Mouse (Mus musculus) lung, postnatal 36 days (tissue): ENCODE measurements at regions not wholly inside any gene's neighbourhood (a gene's known extent, or its start where the extent isn't known, plus 50 kb on each side); places are given as distances from the start of the nearest gene placed in this dataset.
A peak's percentile ranks its signal among the peaks of the same experiment; 100 is the strongest.
"Not testable (repeated sequence)": the region's sequence is repeated elsewhere in the genome, so short reads cannot be mapped to it uniquely, and the experiment has no call there.

ENCODE experiments used
- DNase-seq: peaks from one replicate; pipeline ENCODE4 v3.0.0; 2022; ENCODE audit warnings: mixed read lengths

DNA sequence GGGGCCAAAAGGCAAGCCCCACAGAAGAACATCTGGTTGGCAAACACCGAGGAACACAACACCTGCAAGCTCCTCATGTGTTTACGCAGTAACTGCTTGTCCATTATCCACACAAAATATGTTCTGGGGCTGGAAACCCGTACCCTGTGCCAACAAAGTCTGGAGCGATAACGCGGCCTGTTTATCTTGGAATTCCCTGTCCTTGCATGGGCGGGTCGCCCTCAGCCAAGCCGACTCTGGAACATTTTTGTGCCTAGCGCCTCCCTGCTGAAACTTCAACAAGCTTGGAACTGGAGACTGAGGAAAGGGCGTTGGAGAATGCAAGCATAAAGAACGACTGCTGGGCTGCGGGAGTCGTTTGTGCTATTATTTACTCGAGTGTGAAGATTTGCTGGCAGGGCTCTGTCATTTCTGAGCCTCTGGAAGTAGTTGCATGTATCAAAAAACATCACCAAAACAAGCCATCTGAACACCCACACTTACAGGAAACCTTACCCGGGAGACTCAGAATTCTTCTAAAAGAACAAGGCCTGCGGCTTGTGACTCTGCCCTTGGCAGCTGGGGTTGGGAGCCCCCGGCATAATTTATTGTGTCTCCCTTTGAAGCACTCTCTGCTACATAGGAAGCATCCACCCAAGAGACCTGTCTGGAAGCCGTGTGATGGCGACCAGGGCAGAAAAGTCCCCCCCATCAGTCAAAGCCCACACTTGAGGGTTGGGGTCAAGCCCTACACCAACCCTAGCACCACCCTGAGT is 338.3 kb upstream of the Rgma start:
- DNase-seq = peak; percentile 78

DNA sequence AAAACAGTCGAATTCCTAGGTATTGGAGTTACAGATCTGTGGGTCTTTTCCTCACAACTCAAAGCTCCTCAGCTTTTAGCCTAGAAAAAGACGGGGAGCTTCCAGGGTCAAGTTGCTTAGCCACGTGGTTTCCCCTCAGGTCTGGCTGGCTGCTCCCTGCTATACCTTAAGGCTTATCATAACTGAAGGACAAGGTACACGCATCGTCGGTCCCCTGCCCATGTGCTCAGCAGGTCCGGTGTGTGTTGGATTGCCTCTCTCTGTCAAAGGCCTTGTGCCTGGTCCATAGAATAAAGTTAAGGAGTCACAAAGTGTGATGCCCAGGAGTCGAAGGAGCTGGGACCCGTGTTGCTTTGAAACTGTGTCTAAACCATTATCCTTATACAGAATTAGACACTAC is 337.7 kb upstream of the Rgma start:
- DNase-seq = no peak

DNA sequence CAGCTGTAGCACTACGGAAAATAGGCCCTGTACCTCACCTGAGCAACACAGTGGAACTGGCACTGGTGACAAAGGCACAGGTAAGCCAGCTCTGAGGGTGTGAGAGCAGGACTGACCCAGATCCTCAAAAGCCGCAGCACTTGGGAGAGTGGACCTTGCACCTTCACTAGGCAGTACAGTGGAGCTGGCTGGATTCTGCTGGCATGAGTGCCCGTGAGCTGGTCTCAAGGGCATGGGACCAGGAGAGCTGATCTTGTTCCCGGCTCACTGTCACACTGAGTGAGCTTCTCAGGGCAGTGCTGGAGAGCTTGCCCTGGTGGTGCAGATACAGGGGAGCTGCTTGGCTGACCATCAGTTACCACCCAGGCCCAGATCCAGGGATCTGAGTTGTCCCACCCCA is 335.4 kb upstream of the Rgma start:
- no peak for DNase-seq

DNA sequence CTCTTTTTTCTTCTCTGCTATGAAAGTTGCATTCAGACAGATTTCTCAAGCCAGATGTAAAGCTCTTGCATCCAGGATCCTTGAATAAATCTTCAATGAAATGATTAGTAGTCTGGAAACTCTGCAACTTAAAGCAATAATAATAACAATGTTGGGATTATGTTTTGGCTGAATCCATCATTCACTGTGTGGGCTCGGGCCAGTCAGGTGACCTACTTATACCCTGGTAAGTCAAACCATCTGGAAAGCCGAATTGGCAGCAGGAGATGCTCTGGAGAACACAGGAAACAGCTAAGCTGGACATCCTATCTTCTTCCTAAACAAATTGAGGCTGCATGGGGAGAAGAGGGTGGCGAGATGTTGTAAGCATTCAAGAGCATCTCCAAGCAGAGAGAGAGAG is 331.0 kb upstream of the Rgma start:
- no peak for DNase-seq

DNA sequence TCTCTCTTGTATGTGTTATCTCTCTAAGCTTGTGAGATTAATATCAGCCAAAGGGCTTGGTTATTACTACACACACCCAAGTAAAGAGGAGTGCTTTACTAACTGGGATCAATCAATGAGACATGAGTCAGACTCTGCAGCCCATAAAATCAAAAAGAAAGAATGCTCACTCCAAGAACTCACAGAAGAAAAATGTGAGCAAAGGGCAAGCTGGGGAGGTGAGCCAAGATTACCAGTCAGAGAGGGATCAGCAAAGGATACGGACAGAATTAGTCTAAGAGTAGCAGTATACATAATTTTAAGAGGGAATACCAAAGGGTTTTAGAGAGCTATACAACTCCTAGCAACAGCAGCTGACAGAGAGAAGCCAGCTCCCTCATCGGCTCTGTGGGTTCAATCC is 319.4 kb upstream of the Rgma start:
- no peak for DNase-seq

DNA sequence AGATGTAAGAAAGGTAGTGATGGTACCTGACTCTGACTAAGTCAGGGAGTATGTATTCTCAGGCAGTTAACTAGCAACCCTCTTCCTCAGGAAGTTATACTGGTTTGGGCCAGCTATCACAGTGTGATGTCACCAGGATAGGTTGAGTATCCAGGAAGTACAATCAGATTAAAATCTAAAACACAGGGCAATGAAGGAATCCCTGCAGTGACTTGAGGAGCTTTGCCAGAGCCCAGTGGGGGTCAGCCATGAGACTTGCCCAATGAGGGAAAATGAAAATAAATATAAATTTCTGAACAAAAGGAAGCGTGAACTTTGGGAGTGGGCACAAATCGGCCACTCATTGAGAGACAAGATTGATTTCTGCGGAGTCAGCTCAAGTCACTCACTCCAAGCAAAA is 311.8 kb upstream of the Rgma start:
- DNase-seq = no peak

DNA sequence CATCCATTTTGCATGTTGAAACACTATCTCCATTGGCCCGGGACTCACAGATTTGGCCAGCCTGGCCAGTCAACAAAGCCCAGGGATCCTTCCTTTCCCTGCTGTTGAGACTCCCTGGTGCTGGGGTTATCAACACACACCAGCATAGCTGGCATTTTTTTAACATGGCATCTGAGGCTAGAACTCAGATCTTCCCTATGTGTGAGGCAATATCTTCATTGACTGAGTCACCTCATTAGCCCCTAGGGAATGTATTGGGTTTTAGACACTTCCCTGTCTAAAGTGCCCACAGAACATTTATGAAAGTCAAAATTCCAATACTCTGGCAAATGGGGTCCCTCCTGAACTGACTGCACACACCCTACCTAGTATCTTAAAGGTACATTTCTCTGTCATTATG is 306.8 kb upstream of the Rgma start:
- no peak for DNase-seq

DNA sequence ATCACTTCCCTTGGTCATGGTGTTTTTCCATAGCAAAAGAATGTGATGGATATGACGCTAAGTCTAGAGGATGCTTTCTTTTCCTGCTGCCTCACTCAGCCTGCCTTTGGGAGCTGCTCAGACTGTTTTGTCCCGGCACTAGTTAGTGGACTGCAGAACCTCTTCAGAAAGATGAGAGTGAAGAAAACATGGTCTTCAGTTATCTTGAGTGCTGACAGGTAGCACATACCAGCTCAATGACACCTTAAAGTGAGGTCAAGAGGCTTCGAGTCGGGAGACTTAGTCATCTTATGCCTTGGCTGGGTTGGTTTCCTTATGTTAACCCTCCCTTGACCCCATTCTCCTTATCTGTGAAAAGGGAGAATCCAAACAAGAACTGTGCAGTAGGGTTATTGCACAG is 306.0 kb upstream of the Rgma start:
- DNase-seq = peak; percentile 7

DNA sequence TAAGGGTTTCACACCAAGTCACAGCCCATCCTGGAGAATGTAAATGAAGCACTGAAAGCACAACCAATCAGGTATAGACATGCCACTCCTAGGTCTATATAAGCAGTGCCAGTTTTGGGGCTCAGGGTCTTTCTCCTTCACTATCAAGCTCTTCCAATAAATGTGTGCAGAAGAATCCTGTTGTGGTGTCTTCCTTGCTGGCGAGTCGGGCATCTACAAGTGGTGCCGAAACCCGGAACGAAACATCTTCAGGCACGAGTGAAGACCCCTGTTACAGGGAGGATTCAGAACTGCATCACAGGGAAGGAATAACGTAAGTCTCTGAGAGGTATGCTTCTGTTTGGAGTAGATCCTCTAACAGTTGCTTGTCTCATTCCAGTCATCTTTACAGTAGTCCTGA is 299.9 kb upstream of the Rgma start:
- not testable (repeated sequence) for DNase-seq

DNA sequence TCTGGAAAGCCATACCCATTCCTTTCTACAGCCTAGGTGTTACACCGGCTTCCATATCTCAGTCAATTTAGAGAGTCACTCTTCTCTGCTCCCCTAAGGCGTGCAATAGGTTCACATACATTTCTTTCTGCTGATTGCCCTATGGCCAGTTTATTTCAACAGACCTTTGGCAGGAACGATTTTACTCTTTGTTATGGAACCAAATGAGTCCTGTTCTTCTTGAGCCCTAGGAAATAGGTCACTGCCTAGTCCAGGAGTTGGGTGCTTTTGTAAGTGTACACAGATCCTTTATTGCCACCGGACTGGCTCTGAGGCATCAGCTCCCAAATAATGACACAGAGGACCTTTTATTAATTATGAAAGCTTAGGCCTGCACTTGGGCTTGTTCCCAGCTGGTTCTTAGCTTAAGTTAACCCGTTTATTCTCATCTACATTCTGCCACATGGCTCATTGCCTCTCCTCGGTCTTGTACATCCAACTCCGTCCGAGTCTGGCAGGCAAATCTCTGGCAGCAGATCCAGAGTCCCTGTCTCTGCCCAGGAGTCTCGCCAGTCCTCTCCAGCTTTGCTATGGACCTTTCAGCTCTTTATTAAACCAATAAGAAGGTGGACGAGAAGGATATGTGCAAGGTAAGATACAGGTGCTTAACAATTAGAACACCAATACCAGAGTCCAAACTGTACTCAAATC is 287.7 kb upstream of the Rgma start:
- DNase-seq = no peak

DNA sequence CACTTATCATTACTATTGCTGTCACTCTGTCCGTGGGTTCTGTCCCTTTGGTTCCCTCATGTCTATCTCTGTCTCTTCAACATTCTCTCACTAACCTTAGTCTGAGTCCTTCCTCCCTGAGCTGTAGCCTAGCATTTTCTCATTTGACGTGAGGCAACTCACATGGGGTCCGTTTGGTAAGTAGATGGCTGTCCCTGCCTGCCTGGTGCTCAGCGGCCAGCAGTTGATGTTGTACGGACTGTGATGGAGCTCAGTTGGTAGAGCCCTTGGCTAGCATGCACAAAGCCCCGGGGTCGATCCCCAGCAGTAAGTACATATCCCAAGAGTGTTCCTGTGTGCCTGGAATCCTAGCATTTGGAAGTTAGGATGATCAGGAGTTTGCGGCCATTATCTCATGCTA is 287.0 kb upstream of the Rgma start:
- DNase-seq = no peak

DNA sequence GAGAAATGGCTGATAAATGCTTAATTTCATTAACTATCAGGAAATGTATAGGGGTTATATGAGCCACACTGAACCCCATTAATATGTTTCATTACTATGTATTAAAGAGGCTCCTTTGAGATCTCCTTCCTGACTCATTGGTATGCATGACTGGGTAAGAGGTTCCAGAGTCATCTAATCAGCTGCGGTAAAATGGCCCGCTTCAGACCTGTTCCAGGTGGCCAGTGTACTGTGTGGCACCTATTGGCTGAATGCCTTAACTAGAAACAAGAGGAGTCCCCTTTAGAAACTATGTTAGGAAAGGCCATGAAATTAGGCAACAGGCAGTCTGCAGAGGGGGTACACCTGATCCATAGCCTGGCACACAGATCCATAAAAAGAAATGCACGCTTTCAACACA is 283.6 kb upstream of the Rgma start:
- DNase-seq = no peak

DNA sequence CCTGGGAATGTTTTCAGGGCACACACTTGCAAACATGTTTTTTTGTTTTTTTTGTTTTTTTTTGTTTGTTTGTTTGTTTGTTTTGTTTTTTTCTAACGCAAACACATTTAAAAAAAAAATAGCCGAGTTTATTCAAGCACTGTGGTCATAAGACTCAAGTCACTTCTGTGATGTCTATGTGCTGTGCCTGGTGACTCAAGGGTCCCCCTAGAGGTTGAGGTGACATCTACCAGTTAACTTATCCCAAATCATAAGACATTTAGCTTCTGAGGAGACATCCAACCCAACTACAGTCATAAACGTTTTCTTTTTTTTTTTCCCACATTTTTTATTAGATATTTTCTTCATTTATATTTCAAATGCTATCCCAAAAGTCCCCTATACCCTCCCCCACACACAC is 281.2 kb upstream of the Rgma start:
- peak; percentile 47 for DNase-seq

DNA sequence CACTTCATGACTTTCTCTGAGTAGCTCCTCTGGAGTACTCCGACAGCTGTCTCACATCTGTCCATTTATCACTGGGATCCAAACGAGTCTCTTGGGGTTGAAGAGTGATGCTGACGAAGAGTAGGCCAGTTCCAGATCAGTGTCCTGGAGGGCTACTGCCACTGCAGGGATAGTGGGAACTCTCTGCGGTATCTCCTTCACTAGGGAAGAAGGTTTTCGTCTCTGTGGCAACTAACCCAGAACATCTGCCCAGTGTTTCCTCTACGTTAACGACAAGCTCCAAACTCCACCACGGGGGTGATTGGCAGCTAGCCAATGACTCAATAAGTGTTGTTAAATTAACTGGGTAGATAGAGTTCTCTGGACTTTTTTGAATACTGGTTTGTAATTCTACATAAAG is 256.4 kb upstream of the Rgma start:
- peak; percentile 70 for DNase-seq

DNA sequence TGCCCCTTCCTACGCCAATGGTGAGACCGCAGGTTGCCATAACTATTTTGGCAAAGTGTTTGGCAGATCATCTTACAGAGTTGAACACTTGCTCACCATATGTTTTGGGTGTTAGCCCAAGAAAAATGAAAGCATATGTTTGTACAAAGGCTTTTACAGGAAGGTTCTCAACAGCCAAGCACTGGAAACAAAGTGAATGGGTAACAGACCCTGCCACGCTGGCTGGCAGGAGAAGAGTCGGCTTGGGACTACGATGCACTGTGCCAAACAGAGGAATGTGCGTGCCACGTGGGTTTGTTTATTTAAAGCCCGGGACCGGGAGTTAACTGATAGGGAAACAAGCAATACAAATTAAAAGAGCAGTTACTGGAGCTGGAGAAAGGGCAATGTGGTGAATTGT is 255.0 kb upstream of the Rgma start:
- no peak for DNase-seq

DNA sequence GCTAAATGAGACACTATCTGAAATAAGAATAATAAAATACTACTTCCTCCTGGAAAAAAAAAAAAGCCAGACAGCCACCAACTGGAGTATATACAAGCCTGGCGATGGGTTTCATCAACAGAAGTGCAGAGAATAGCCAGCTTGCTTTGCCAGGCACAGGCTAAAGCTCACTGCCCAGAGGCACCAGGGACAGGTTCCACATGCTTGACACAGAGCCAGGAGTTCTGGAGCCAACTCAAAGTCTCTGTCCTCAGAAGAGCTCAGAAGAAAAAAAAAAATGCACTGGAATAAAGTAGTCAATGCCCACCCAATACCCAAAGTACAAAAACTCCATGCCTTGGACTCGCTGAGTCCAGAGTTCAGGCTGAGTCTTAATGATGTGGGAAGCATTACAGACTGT is 250.3 kb upstream of the Rgma start:
- DNase-seq = no peak

DNA sequence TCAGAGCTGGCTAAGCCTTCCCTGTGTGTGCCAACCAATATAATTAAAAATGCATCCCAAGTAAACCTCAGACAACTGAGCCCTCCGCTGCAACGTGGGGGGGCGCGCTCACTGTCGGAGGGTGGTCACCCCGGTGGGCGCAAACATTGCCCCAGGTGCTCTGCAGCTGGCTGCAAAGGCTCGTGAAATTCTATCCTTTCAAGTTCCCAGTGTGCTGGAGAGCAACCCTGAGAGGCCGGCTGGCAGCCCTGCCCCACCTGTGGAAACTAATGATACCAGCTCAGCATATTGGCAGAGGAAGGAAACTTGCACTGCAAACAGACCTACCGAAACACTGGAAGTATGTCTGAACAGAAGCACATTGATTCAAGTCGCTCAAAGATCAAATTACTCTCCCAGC is 249.4 kb upstream of the Rgma start:
- DNase-seq = no peak

DNA sequence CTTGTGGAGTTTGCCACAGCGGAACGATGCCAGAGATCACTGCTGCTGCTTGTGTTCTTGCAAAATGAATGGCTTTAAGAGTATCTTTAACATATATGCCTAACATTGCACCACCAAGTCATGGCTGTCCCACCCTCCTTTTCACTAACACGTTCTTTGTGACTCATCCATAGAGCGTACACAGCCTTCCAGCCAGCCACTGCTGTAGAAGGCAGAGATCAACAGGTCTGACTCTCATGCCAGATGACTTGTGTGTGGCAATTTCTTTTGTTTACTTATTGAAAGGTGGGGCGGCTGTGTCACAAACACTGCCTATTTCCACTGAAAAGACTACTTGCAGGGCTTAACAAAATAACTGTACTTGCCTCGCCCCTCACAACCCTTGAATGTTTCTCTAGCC is 239.5 kb upstream of the Rgma start:
- DNase-seq = peak; percentile 8

DNA sequence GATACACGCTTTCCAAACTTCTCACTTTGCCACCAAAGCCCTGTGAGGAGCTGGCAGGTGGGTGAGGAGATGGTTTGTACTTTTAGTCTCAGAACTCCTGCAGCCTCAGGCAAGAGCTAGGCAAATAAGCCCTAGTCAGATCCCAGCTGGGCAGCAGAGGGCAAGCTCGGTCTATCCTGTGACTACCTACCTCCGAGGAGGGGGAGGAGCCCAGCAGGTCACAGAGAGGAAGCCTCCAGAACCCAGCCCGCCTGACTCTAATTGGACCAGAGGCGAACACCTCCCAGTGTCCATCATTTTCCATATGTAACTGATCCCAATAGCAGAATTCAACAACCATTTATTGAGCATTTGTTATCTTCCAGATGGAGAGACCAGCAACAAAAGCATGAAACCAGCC is 237.0 kb upstream of the Rgma start:
- peak; percentile 46 for DNase-seq

DNA sequence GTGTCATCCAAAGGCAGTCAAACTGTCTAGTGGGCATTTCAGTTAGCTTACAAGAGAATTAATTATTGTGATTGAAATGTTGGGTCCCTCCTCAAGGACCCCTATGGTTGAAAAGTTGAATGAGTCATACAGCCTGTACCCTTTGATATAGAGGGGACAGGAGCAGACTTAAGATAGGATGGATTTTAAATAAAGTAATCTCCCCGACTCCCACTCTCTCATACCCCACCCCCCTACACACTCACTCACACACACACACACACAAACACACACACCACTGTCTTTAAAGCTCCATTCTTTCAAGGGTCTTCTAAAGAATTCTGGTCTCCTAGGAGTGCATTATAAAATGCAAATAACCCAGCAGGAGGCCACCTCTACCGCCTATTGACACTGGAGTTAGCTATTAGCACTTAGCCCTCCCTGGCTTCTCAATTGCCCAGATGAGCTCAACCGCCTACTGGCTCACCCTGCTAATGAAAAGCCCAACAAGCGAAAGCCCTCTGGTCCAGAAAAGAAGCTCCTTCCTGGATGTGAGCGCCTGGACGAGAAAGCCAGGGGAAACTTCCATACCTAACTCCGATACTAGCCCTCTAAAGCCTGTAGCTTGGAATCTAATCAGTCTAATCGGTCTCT is 236.3 kb upstream of the Rgma start:
- peak; percentile 6 for DNase-seq

DNA sequence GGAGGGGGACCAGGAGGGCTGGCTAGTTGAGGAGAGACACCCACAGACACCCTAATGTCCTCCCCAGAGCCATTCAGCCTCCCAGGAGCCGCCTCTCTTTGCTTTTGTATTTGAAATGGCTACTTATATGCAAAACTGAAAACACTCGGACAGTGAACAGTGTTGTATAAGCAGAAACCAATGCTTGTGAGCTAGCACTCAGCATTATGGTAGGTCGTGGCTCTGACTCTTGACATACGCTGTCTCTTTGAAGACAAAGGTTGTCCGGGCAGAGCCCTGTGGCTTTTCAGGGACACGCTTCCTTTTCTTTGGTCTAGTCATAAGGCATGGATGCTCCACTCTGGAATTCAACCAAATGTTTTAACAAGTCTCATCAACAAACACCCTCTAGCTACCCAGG is 235.4 kb upstream of the Rgma start:
- DNase-seq = no peak

DNA sequence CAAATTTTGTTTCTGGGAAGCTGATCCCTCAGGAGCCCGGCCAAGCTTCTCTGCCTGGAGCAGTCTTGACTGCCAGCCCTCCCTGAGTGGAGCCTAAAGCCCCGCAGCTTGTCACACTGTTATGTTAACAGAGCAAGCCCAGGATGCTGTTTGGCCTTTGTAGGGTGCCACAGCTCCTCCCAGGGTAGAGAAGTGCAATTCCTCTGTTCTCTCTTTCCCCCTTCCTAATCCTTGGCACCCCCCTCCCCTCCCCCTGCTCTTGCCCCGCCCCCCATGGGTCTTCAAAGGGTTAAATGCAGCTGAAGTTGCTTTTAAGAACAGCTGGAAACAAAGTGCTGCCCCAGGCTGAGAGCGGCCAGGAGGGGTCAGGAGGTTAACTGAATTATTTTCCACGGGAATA is 234.1 kb upstream of the Rgma start:
- DNase-seq = no peak

DNA sequence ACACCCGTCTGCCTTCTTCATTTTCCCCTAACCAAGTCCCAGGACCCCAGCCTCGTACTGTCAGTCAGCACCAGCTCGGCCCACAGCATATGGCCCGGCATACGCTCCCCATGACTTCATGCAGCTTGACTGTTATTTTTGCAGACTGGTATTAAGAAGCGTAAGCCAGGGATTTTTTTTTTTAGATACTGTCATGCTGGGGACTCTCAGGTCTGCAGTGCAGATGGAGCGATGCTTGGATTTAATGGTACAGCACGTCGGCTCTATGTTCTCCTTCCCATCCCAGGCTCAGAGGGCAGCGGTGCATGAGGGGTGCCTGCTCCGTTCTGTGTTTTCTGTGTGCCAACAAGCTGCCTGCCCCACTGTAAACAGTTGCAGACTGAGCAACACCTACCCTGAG is 231.4 kb upstream of the Rgma start:
- DNase-seq = no peak

DNA sequence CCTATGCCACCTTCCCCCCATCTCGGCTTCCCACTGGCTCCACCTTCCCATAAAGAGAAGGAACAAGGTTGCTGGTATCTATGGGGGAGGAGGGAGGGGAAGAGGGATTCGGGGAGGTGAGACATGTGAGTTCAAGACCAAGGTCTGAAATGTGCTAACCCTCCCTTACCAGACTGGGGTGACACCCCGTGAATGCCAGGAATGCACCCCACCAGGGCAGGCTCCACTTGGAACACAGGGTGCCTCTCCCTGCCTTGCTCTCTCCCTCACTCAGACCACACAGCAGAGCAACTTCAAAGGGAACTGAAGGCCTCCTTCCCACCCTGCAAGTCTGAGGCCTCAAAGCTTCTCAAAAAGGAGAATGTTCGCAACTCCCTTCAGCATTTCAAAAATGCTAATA is 230.5 kb upstream of the Rgma start:
- DNase-seq = no peak

DNA sequence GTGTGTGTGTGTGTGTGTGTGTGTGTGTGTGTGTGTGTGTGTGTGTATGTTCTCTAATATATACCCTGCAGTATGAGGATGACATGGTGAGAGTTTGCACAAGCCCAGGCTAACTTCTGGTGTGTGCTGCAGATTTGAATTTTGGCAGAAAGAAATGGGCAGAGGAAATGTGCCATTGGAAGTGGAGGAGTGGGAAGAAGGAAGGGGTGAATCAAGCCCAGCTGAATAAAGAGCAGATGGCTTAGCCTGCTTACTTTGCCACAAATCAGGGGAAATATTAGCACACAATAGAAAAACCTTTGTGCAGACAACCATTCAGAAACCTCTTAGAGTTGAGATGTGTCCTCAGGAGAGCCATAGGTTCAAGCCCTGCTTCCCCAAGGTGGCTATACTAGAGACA is 228.1 kb upstream of the Rgma start:
- DNase-seq = no peak
